Mouse (Mus musculus) embryo, embryonic 10 days (tissue): ENCODE measurements around the gene Svop.
A peak's percentile ranks its signal among the peaks of the same experiment; 100 is the strongest.

Experiments
- DNase-seq: peaks from one replicate; pipeline ENCODE4 v3.0.0-alpha.2; 2015; ENCODE audit warnings: low spot score

The Svop gene

GRCm38 (mm10) chr5:113993487-113994465, 97.6 kb downstream of the Svop start, which contains the start of gene Ssh1:
TSS of gene Ssh1 (minus strand) at chr5:113993894.
- peak; percentile 88 for DNase-seq

GRCm38 (mm10) chr5:113993031-113993486, 98.3 kb downstream of the Svop start:
- DNase-seq = peak; percentile 64

GRCm38 (mm10) chr5:113992339-113992831, 99.0 kb downstream of the Svop start:
- no peak for DNase-seq

- DNase-seq = no peak
These were observed 100.2 kb downstream of the Svop start for GRCm38 (mm10) chr5:113991141-113991540.

- no peak for DNase-seq
These were observed 100.8 kb downstream of the Svop start for GRCm38 (mm10) chr5:113990593-113990992.

- no peak for DNase-seq
These were observed 101.8 kb downstream of the Svop start for GRCm38 (mm10) chr5:113989437-113990024.

DNA sequence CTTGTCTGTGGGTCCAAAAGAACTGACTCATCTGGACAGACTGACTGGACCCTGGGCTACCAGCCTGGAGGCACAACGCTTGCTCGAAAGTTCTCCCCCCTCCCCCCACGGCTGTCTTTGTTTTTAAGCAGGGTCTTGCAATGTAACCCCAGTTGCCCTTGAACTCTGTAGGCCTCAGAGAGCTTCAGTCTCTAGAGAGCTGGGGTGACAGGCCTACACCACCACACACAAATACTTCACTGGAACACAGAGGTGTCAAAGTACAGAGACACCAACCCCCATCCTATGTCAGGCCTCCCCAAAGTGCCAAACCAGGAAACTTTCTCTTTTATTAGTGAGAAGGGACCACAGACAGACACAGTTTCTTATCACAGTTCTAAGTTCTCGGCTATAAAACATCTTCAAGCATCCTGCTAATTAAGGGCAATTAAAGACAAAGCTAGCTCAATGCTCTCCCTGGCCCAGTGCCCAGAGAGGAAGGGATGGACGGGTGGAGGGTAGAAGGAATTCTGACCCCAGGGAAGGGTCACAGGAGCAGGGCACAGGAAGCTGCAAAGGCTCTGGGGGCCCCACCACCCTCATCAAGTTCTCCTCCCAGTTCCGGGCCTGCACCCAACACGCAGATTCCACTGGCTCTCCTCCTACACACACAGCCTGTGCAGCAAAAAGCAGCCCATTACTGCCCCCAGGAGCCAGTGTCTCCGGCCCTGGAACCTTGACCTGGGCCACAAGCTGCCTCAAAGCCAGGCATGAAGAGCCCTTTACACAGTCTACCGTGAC, 105.0 kb downstream of the Svop start:
- DNase-seq = no peak

DNA sequence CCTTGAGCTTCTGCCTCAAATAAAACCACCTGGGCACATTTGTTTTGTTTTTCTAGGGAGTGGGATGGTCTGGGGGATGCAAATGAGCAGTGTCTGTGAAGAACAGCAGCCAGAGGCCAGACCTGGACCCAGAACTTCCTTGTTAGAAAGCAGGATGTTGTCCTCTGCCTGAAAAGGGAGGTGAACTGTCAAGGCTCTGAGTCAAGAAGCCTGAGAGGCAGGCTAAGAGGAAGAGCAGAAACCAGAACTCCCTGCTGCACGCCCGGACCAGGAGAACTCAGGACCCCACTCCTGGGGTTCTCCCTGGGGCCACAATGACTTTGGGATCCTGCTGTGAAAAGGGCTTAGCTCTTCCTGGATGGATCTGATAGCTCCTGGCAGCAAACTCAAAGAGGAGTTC, 105.6 kb downstream of the Svop start:
- DNase-seq = no peak

- no peak for DNase-seq
These were observed 107.2 kb downstream of the Svop start for GRCm38 (mm10) chr5:113984025-113984740.

DNA sequence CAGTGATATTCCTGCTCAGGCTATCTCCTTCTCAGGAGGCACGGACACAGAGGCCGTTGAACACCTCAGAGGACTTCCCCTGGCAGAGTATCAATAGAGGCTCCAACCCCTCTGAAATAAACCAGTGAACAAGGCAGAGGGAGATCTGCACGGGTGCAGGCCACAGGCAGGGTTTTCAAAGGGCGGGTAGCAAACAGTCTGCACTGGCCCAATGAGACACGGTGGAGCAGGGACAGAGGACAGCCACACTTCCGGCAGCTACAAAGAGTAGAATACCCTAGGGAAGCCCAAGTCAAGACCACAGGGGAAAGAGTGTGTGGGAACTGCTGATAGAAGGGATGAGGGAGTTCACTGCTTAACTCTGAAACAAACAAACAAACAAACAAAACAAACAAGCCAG, 107.8 kb downstream of the Svop start:
- no peak for DNase-seq

- no peak for DNase-seq
These were observed 109.5 kb downstream of the Svop start for GRCm38 (mm10) chr5:113981843-113982242.

- DNase-seq = no peak
These were observed 110.2 kb downstream of the Svop start for GRCm38 (mm10) chr5:113981171-113981570.

GRCm38 (mm10) chr5:113980511-113980910, 110.9 kb downstream of the Svop start:
- no peak for DNase-seq

GRCm38 (mm10) chr5:113977309-113977708, 114.1 kb downstream of the Svop start:
- no peak for DNase-seq
